Comparison of ENCODE assay signal across 7 mouse cellular contexts in the genomic region with DNA sequence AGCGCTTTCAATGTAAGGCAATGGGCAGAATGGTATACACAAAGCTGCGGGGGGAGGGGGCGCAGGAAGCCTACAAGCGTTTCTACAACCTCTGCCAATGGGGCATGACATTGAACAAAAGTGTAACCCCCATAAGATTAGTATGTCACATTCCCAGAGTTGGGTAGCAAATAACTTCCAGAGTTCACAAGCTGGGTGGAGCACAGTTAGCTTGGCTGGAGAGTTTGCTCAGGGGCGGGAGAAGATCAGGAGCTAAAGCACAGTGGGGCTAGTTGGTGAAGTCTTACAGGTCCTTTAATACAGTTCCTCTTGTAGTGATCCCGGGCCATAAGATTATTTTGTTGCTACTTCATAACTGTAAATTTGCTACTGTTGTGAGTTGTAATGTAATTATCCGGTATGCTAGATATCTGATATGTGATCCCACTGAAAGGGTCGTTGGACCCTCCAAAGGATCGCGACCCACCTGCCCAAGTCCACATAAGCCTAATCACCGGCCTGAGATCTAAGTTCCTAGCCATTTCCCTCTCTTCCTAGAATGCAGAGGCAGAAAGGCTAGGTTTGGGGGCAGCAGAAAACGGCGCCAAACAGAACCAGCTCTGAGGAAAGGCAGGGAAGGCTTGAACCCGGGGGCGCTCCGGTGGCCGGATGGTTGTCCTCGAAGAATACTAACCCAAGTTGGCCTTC. TPM values are rescaled to one million over a fixed set of nuclear protein-coding genes. Genes with fewer than 3 reads are reported as not detected.
DNase-seq lines count a peak whose midpoint lies in the region; ATAC-seq and TF ChIP-seq lines count a peak whose summit lies in the region.

No protein-coding gene starts in this region.

- WGBS in spleen, adult 2 months: 14% methylated on average over 18 of the region's 18 CpGs
- 16% methylated on average over 18 of the region's 18 CpGs for WGBS in embryonic facial prominence, embryonic 11.5 days
- WGBS in liver, embryonic 15.5 days (ENCODE audit: insufficient replicate concordance): 12% methylated on average over 18 of the region's 18 CpGs

- TF ChIP-seq CTCF in spleen, adult 2 months (IDR thresholded peaks at IDR 0.05; ENCODE audit: extremely low read depth, insufficient read depth, insufficient read length, insufficient replicate concordance): no peak

- intact Hi-C loops in heart, postnatal 10 days (cut with DNase I): no loop called here

- H3K9ac ChIP-seq in embryonic facial prominence, embryonic 11.5 days (replicated peaks; ENCODE audit: low read length): peak overlapping the region; percentile 97
- peak overlapping the region; percentile 94 for H3K9ac ChIP-seq in liver, embryonic 15.5 days

- H3K4me1 ChIP-seq in spleen, adult 2 months (ENCODE audit: control insufficient read depth, insufficient read depth, insufficient read length): peaks cover 6% of the 10 kb centered on the region
- peaks cover 3% of the 10 kb centered on the region for H3K4me1 ChIP-seq in embryonic facial prominence, embryonic 11.5 days (ENCODE audit: control insufficient read depth, insufficient read depth, low read length)
- H3K4me1 ChIP-seq in liver, embryonic 15.5 days (replicated peaks): peaks cover 61% of the 10 kb centered on the region

- no peaks in the 10 kb centered on the region for H3K9me3 ChIP-seq in embryonic facial prominence, embryonic 11.5 days (replicated peaks; ENCODE audit: control insufficient read depth, low read length)
- no peaks in the 10 kb centered on the region for H3K9me3 ChIP-seq in liver, embryonic 15.5 days (replicated peaks)

- peak overlapping the region; percentile 77 for H3K27ac ChIP-seq in spleen, adult 2 months (ENCODE audit: insufficient read depth, low read length)
- peak overlapping the region; percentile 72 for H3K27ac ChIP-seq in embryonic facial prominence, embryonic 11.5 days (replicated peaks; ENCODE audit: low read depth, low read length)
- H3K27ac ChIP-seq in liver, embryonic 15.5 days (replicated peaks): peak overlapping the region; percentile 89

- H3K36me3 ChIP-seq in spleen, adult 2 months (ENCODE audit: control insufficient read depth, insufficient read depth, low read length): peaks cover 2% of the 10 kb centered on the region; the same call in 1 of the 2 replicates
- H3K36me3 ChIP-seq in embryonic facial prominence, embryonic 11.5 days (replicated peaks; ENCODE audit: control insufficient read depth, insufficient read depth, low read depth, low read length): peaks cover 3% of the 10 kb centered on the region; the same call in 1 of the 2 replicates
- H3K36me3 ChIP-seq in liver, embryonic 15.5 days (replicated peaks): peaks cover 9% of the 10 kb centered on the region; the same call in 1 of the 2 replicates

- peak overlapping the region; percentile 84 for H3K4me2 ChIP-seq in embryonic facial prominence, embryonic 11.5 days (ENCODE audit: low read depth, low read length)
- H3K4me2 ChIP-seq in liver, embryonic 15.5 days: peak overlapping the region; percentile 80

- H3K4me3 ChIP-seq in spleen, adult 2 months (ENCODE audit: extremely low read depth, insufficient read depth, insufficient read length): peak overlapping the region; percentile 95
- peak overlapping the region; percentile 100 for H3K4me3 ChIP-seq in embryonic facial prominence, embryonic 11.5 days (ENCODE audit: low read depth, low read length)
- peak overlapping the region; percentile 90 for H3K4me3 ChIP-seq in liver, embryonic 15.5 days (replicated peaks)

- H3K27me3 ChIP-seq in spleen, adult 2 months (ENCODE audit: control insufficient read depth, insufficient read depth, low read length): no peaks in the 10 kb centered on the region
- H3K27me3 ChIP-seq in embryonic facial prominence, embryonic 11.5 days (ENCODE audit: control insufficient read depth, insufficient read depth, low read length): no peaks in the 10 kb centered on the region
- no peaks in the 10 kb centered on the region for H3K27me3 ChIP-seq in liver, embryonic 15.5 days

- TF ChIP-seq POLR2A in spleen, adult 2 months (IDR thresholded peaks at IDR 0.05; ENCODE audit: low read depth, low read length): no peak

- no peak for DNase-seq in spleen, adult 2 months (ENCODE audit: low read depth in 1 of 2, low spot score in 2 of 2)
- DNase-seq in spleen, adult 18-20 months: no peak
- peak; percentile 33 for DNase-seq in embryonic facial prominence, embryonic 11.5 days (ENCODE audit: low spot score)
- DNase-seq in heart, postnatal 10 days: peak; percentile 41 to 47
- DNase-seq in thymus, postnatal 4 days: peak; percentile 60
- DNase-seq in cerebellum, adult 11-12 months: no peak

- peak; percentile 49; the same call in 1 of the 2 replicates for ATAC-seq in embryonic facial prominence, embryonic 11.5 days (replicated peaks; ENCODE audit: insufficient number of reproducible peaks, low FRiP score, low TSS enrichment, low read depth)
- peak; percentile 51 for ATAC-seq in liver, embryonic 15.5 days (ENCODE audit: insufficient read depth)

RNA-seq across cellular contexts. Expression of gene Prox2, which starts 0.4 kb away (rescaled TPM):
- 1.8 and 2.6 TPM in 2 replicates for polyA plus RNA-seq in spleen, adult 2 months (2012; rRNA removed)
- 2.9 TPM in 2 replicates for polyA plus RNA-seq in embryonic facial prominence, embryonic 11.5 days (2014; fragmentation: Nextera tagmentation; extraction: Ambion mirVana)
- 1 to 10 TPM; 2.2 to 3.3 TPM for total RNA-seq in heart, postnatal 10 days (2021)
- 2.8 and 3.1 TPM in 2 replicates for polyA plus RNA-seq in liver, embryonic 15.5 days (2015; fragmentation: Nextera tagmentation; extraction: Ambion mirVana)

RNA-seq across cellular contexts. Expression of gene Dlst, which starts 0.5 kb away (rescaled TPM):
- 49.5 and 54.6 TPM in 2 replicates for polyA plus RNA-seq in spleen, adult 2 months (2012; rRNA removed)
- 91.2 and 102 TPM in 2 replicates for polyA plus RNA-seq in embryonic facial prominence, embryonic 11.5 days (2014; fragmentation: Nextera tagmentation; extraction: Ambion mirVana)
- total RNA-seq in heart, postnatal 10 days (2021): 100 to 1,000 TPM; 632 to 665 TPM
- polyA plus RNA-seq in liver, embryonic 15.5 days (2015; fragmentation: Nextera tagmentation; extraction: Ambion mirVana): 69.4 and 73.5 TPM in 2 replicates

RNA-seq across cellular contexts. Expression of gene Rps6kl1, which starts 40.9 kb away (rescaled TPM):
- 0.53 and 0.63 TPM in 2 replicates for polyA plus RNA-seq in spleen, adult 2 months (2012; rRNA removed)
- polyA plus RNA-seq in embryonic facial prominence, embryonic 11.5 days (2014; fragmentation: Nextera tagmentation; extraction: Ambion mirVana): 1.3 and 1.6 TPM in 2 replicates
- total RNA-seq in heart, postnatal 10 days (2021): 1 to 10 TPM; 3.2 to 3.8 TPM
- polyA plus RNA-seq in liver, embryonic 15.5 days (2015; fragmentation: Nextera tagmentation; extraction: Ambion mirVana): 0.56 and 0.64 TPM in 2 replicates

Comparison
In these comparisons a context has a peak if more than half of its experiments do, and no peak if none do; other contexts are left out.
1. DNase-seq: peak in embryonic facial prominence, embryonic 11.5 days (single experiment), heart, postnatal 10 days (2 of 2) and thymus, postnatal 4 days (single experiment); none in spleen, adult 2 months (0 of 2), spleen, adult 18-20 months (0 of 2) and cerebellum, adult 11-12 months (single experiment).
2. Peak in every context shown above with its lines, with median percentiles within 50 percentile points of each other: H3K27ac ChIP-seq and H3K4me3 ChIP-seq.